In the genomic region with DNA sequence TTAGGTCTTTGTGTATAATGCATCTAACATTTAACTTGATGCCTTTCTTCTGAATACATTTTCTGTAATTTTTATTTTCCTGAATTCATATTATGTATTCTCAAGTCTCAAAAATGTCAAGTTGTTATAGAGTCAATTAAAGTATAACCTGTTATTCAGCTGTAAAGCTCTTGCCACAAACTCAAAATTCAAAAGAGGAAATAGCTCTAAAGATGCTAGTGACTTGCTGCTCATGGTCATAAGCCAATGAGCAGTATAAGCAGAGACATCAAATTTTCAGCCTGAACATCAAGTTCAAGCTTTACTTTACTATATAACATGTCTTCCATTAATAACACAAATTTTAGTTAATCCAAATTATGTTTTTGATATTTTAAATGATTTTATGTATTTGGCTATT, we compare ENCODE assay signal across 18 mouse cellular contexts. TPM values are rescaled to one million over a fixed set of nuclear protein-coding genes. Genes with fewer than 3 reads are reported as not detected.
"Had no signal": no experiment of that assay in that cellular context is flagged by ENCODE, and none has a peak within 500 bp of the region (broad histone marks: within the 10 kb centered on the region; RNA-seq: fewer than 3 reads in every experiment).

No protein-coding gene starts in this region.

- ATAC-seq: intestine, embryonic 16.5 days; liver, postnatal 0 days had no signal

- DNase-seq: kidney, adult 8-10 months; kidney, postnatal 25 days; layer of hippocampus, adult 9-11 months; liver; liver, embryonic 13.5 days; liver, postnatal 0 days; lung, postnatal 14 days; right cerebral cortex, adult 18-20 months; right cerebral cortex, postnatal 25 days; thymus, adult 18-20 months; thymus, postnatal 14 days had no signal

- H3K27ac ChIP-seq: limb, embryonic 12.5 days; liver, embryonic 13.5 days; lung, embryonic 15.5 days; neural tube, embryonic 15.5 days; stomach, postnatal 0 days had no signal

- H3K4me3 ChIP-seq: neural tube, embryonic 15.5 days had no signal

RNA-seq across cellular contexts. Expression of a gene that starts 54.1 kb away (rescaled TPM):
- total RNA-seq: left cerebral cortex, postnatal 36 days; midbrain, postnatal 0 days had no signal
